Mouse (Mus musculus) left cerebral cortex, adult 11 months (tissue): Measurements from ENCODE around the gene Ireb2.
A peak's percentile ranks its signal among the peaks of the same experiment; 100 is the strongest.
"Not testable (repeated sequence)": the region's sequence is repeated elsewhere in the genome, so short reads cannot be mapped to it uniquely, and the experiment has no call there.

ENCODE experiments used
- DNase-seq: peaks from one replicate; pipeline ENCODE4 v3.0.0; 2022; ENCODE audit warnings: low spot score

Gene Ireb2

GRCm38 (mm10) chr9:54863363-54864281 lies at the start of gene Ireb2:
Ireb2 (plus strand) TSS chr9:54863789.
- peak; percentile 97 for DNase-seq

- DNase-seq = no peak
These were observed 46.9 kb upstream of the Ireb2 start for GRCm38 (mm10) chr9:54816508-54817201.

- peak; percentile 50 for DNase-seq
These were observed 42.0 kb upstream of the Ireb2 start for GRCm38 (mm10) chr9:54821442-54822100.

- DNase-seq = no peak
These were observed 33.8 kb upstream of the Ireb2 start for GRCm38 (mm10) chr9:54829760-54830159.

GRCm38 (mm10) chr9:54830624-54831023 lies 33.0 kb upstream of the Ireb2 start:
- peak; percentile 6 for DNase-seq

- DNase-seq = no peak
These were observed 29.8 kb upstream of the Ireb2 start for GRCm38 (mm10) chr9:54833831-54834230.

- DNase-seq = not testable (repeated sequence)
These were observed 27.5 kb upstream of the Ireb2 start for GRCm38 (mm10) chr9:54835951-54836717.

- no peak for DNase-seq
These were observed 25.8 kb upstream of the Ireb2 start for GRCm38 (mm10) chr9:54837835-54838234.

- DNase-seq = no peak
These were observed 23.4 kb upstream of the Ireb2 start for GRCm38 (mm10) chr9:54840145-54840544.

GRCm38 (mm10) chr9:54842311-54842710 lies 21.3 kb upstream of the Ireb2 start:
- DNase-seq = no peak

- DNase-seq = no peak
These were observed 19.7 kb upstream of the Ireb2 start for GRCm38 (mm10) chr9:54843887-54844286.

GRCm38 (mm10) chr9:54844556-54845176 lies 18.9 kb upstream of the Ireb2 start:
- DNase-seq = no peak

- no peak for DNase-seq
These were observed 15.4 kb upstream of the Ireb2 start for GRCm38 (mm10) chr9:54848203-54848602.

GRCm38 (mm10) chr9:54853036-54853435 lies 10.6 kb upstream of the Ireb2 start:
- DNase-seq = not testable (repeated sequence)

GRCm38 (mm10) chr9:54853619-54854018 lies 10.0 kb upstream of the Ireb2 start:
- DNase-seq = no peak

- no peak for DNase-seq
These were observed 8.0 kb upstream of the Ireb2 start for GRCm38 (mm10) chr9:54855638-54856037.

- no peak for DNase-seq
These were observed 7.5 kb upstream of the Ireb2 start for GRCm38 (mm10) chr9:54856121-54856520.

- no peak for DNase-seq
These were observed 6.1 kb upstream of the Ireb2 start for GRCm38 (mm10) chr9:54857474-54857873.

GRCm38 (mm10) chr9:54860526-54860925 lies 3.1 kb upstream of the Ireb2 start:
- no peak for DNase-seq

GRCm38 (mm10) chr9:54878759-54879158 lies 15.2 kb downstream of the Ireb2 start:
- DNase-seq = no peak

GRCm38 (mm10) chr9:54892111-54892510 lies 28.5 kb downstream of the Ireb2 start:
- no peak for DNase-seq
